Mouse (Mus musculus) cerebral cortex, adult 2 months (tissue): ENCODE results near the gene Gm20388.

ENCODE experiments used
- WGBS: fragments of 180-500 bp; shearing (Covaris S2); methylation state at CpG from one replicate; pipeline ENCODE4 v1.1.7; 2018; 5-methylcytosine and 5-hydroxymethylcytosine counted together

Gene Gm20388

GRCm38 (mm10) chr8:120260677-120261076, 350.0 kb downstream of the Gm20388 start:
- WGBS, result 97% methylated on average over 5 of the region's 5 CpGs

- 79% methylated on average over 21 of the region's 21 CpGs for WGBS
Observed at GRCm38 (mm10) chr8:120261338-120262120, 350.9 kb downstream of the Gm20388 start.

GRCm38 (mm10) chr8:120263879-120264278, 353.2 kb downstream of the Gm20388 start:
- 88% methylated on average over 5 of the region's 5 CpGs for WGBS

- WGBS, result 26% methylated on average over 13 of the region's 13 CpGs
Observed at GRCm38 (mm10) chr8:120264388-120264943, 353.8 kb downstream of the Gm20388 start.

GRCm38 (mm10) chr8:120264944-120265453, 354.4 kb downstream of the Gm20388 start:
- 8% methylated on average over 16 of the region's 16 CpGs for WGBS

GRCm38 (mm10) chr8:120265471-120265870, 354.8 kb downstream of the Gm20388 start:
- WGBS, result 20% methylated on average over 4 of the region's 4 CpGs

GRCm38 (mm10) chr8:120268541-120268980, 357.9 kb downstream of the Gm20388 start:
- WGBS, result 29% methylated on average over 19 of the region's 19 CpGs

- WGBS, result 55% methylated on average over 13 of the region's 13 CpGs
Observed at GRCm38 (mm10) chr8:120270449-120270848, 359.8 kb downstream of the Gm20388 start.

GRCm38 (mm10) chr8:120273430-120273829, 362.8 kb downstream of the Gm20388 start:
- 83% methylated on average over 4 of the region's 4 CpGs for WGBS

GRCm38 (mm10) chr8:120276051-120276890, 365.6 kb downstream of the Gm20388 start:
- 6% methylated on average over 49 of the region's 49 CpGs for WGBS

GRCm38 (mm10) chr8:120276891-120277426, 366.3 kb downstream of the Gm20388 start:
- 32% methylated on average over 16 of the region's 16 CpGs for WGBS

GRCm38 (mm10) chr8:120278009-120278408, 367.4 kb downstream of the Gm20388 start:
- WGBS, result 49% methylated on average over 14 of the region's 14 CpGs

- 89% methylated on average over 8 of the region's 8 CpGs for WGBS
Observed at GRCm38 (mm10) chr8:120279418-120279817, 368.8 kb downstream of the Gm20388 start.

GRCm38 (mm10) chr8:120281487-120281886, 370.8 kb downstream of the Gm20388 start:
- WGBS, result 16% methylated on average over 4 of the region's 4 CpGs

- 47% methylated on average over 5 of the region's 5 CpGs for WGBS
Observed at GRCm38 (mm10) chr8:120282465-120282864, 371.8 kb downstream of the Gm20388 start.

- 61% methylated on average over 9 of the region's 9 CpGs for WGBS
Observed at GRCm38 (mm10) chr8:120284265-120284664, 373.6 kb downstream of the Gm20388 start.

GRCm38 (mm10) chr8:120285033-120285432, 374.4 kb downstream of the Gm20388 start:
- WGBS, result 61% methylated on average over 3 of the region's 3 CpGs

- WGBS, result 76% methylated on average over 9 of the region's 9 CpGs
Observed at GRCm38 (mm10) chr8:120285878-120286277, 375.2 kb downstream of the Gm20388 start.

- WGBS, result 37% methylated on average over 21 of the region's 21 CpGs
Observed at GRCm38 (mm10) chr8:120288122-120288908, 377.7 kb downstream of the Gm20388 start.

- 74% methylated on average over 7 of the region's 7 CpGs for WGBS
Observed at GRCm38 (mm10) chr8:120289191-120289590, 378.6 kb downstream of the Gm20388 start.

- 34% methylated on average over 10 of the region's 10 CpGs for WGBS
Observed at GRCm38 (mm10) chr8:120289698-120290181, 379.1 kb downstream of the Gm20388 start.
